Mouse (Mus musculus) erythroid progenitor cell, adult 5-6 weeks (primary cell): Measurements from ENCODE around the gene Smpd3. TPM values are rescaled to one million over a fixed set of nuclear protein-coding genes. Genes with fewer than 3 reads are reported as not detected.
A peak's percentile ranks its signal among the peaks of the same experiment; 100 is the strongest.

Source experiments
- ATAC-seq: replicated peaks from 2 replicates; pipeline ENCODE4 v1.8.0; 2016; ENCODE audit warnings: moderate number of reproducible peaks, mild to moderate bottlenecking, moderate TSS enrichment, inconsistent platforms; ENCODE audit not compliant: poor library complexity, low FRiP score, severe bottlenecking
- total RNA-seq, 2 experiments: library from RNA; stranded (forward) in 1 of 2; stranded (reverse) in 1 of 2; fragments of 150-400 nt in 1 of 2; fragments of 186-747, 209-891 nt in 1 of 2; gene quantifications; 2 replicates each; pipeline versions ENCODE4 v1.2.3 to v1.2.4; 2015 to 2017; ENCODE audit warnings: low replicate concordance in 2 of 2

Gene Smpd3
- total RNA-seq, 2 experiments from 2014 or later: not detected

- no peak for ATAC-seq
Measured at GRCm38 (mm10) chr8:106258169-106258568, 79.6 kb downstream of the Smpd3 start.

- no peak for ATAC-seq
Measured at GRCm38 (mm10) chr8:106250186-106250585, 87.6 kb downstream of the Smpd3 start.

- no peak for ATAC-seq
Measured at GRCm38 (mm10) chr8:106237106-106237505, 100.7 kb downstream of the Smpd3 start.

- no peak for ATAC-seq
Measured at GRCm38 (mm10) chr8:106234567-106235261, 103.1 kb downstream of the Smpd3 start.

GRCm38 (mm10) chr8:106232751-106233150 lies 105.0 kb downstream of the Smpd3 start:
- ATAC-seq: no peak

GRCm38 (mm10) chr8:106231536-106231935 lies 106.3 kb downstream of the Smpd3 start:
- no peak for ATAC-seq

GRCm38 (mm10) chr8:106226589-106226988 lies 111.2 kb downstream of the Smpd3 start:
- peak; percentile 79 for ATAC-seq

GRCm38 (mm10) chr8:106219620-106220019 lies 118.2 kb downstream of the Smpd3 start:
- no peak for ATAC-seq

GRCm38 (mm10) chr8:106213959-106214358 lies 123.8 kb downstream of the Smpd3 start:
- ATAC-seq: no peak

- peak; percentile 10 for ATAC-seq
Measured at GRCm38 (mm10) chr8:106211421-106211820, 126.4 kb downstream of the Smpd3 start.

- ATAC-seq: peak; percentile 97
Measured at GRCm38 (mm10) chr8:106210821-106211345, 126.9 kb downstream of the Smpd3 start, which contains the start of the genes Slc7a6os and Prmt7. Slc7a6os (minus strand) TSS chr8:106210935. Prmt7 (plus strand) TSS chr8:106210936.

GRCm38 (mm10) chr8:106210035-106210731 lies 127.6 kb downstream of the Smpd3 start:
- ATAC-seq: peak; percentile 39; the same call in 1 of the 2 replicates

Other genes with a start within 250 kb of the Smpd3 start
- not detected in 2 replicates for gene Esrp2, start 201.0 kb downstream of the Smpd3 start, total RNA-seq (2015; ENCODE audit: low replicate concordance)
- gene Esrp2, start 201.0 kb downstream of the Smpd3 start, total RNA-seq (2017; ENCODE audit: low replicate concordance): 0.08 TPM in 1 of 2 replicates, not detected in the other
- 1.7 and 9.4 TPM in 2 replicates for gene Pla2g15, start 187.6 kb downstream of the Smpd3 start, total RNA-seq (2015; ENCODE audit: low replicate concordance)
- gene Pla2g15, start 187.6 kb downstream of the Smpd3 start, total RNA-seq (2017; ENCODE audit: low replicate concordance): 4.4 and 8.6 TPM in 2 replicates
- 1.4 and 3.4 TPM in 2 replicates for gene Slc7a6, start 169.1 kb downstream of the Smpd3 start, total RNA-seq (2015; ENCODE audit: low replicate concordance)
- 2.0 and 2.2 TPM in 2 replicates for gene Slc7a6, start 169.1 kb downstream of the Smpd3 start, total RNA-seq (2017; ENCODE audit: low replicate concordance)
- gene Slc7a6os, start 127.1 kb downstream of the Smpd3 start, total RNA-seq (2015; ENCODE audit: low replicate concordance): 32.7 and 42.5 TPM in 2 replicates
- gene Slc7a6os, start 127.1 kb downstream of the Smpd3 start, total RNA-seq (2017; ENCODE audit: low replicate concordance): 22.3 and 27.6 TPM in 2 replicates
- gene Prmt7, start 127.1 kb downstream of the Smpd3 start, total RNA-seq (2015; ENCODE audit: low replicate concordance): 0.84 and 1.8 TPM in 2 replicates
- gene Prmt7, start 127.1 kb downstream of the Smpd3 start, total RNA-seq (2017; ENCODE audit: low replicate concordance): 3.7 and 6.3 TPM in 2 replicates
- 0.42 and 1.4 TPM in 2 replicates for gene Zfp90, start 77.3 kb upstream of the Smpd3 start, total RNA-seq (2015; ENCODE audit: low replicate concordance)
- 1.4 and 2.2 TPM in 2 replicates for gene Zfp90, start 77.3 kb upstream of the Smpd3 start, total RNA-seq (2017; ENCODE audit: low replicate concordance)
- not detected in 2 replicates for gene 6030452D12Rik, start 162.5 kb upstream of the Smpd3 start, total RNA-seq (2015; ENCODE audit: low replicate concordance)
- gene 6030452D12Rik, start 162.5 kb upstream of the Smpd3 start, total RNA-seq (2017; ENCODE audit: low replicate concordance): not detected in 2 replicates
- not detected in 2 replicates for gene Cdh3, start 172.9 kb upstream of the Smpd3 start, total RNA-seq (2015; ENCODE audit: low replicate concordance)
- gene Cdh3, start 172.9 kb upstream of the Smpd3 start, total RNA-seq (2017; ENCODE audit: low replicate concordance): not detected in 2 replicates
- gene Gm10073, start 235.5 kb upstream of the Smpd3 start, total RNA-seq (2015; ENCODE audit: low replicate concordance): 32.7 and 35.3 TPM in 2 replicates
- 12.3 TPM in 1 of 2 replicates, not detected in the other for gene Gm10073, start 235.5 kb upstream of the Smpd3 start, total RNA-seq (2017; ENCODE audit: low replicate concordance)